Mouse (Mus musculus): ENCODE measurements around the gene Trip4. TPM values are rescaled to one million over a fixed set of nuclear protein-coding genes. Genes with fewer than 3 reads are reported as not detected.
"Not testable (repeated sequence)": the region's sequence is repeated elsewhere in the genome, so short reads cannot be mapped to it uniquely, and the experiment has no call there.

The Trip4 gene
- polyA plus RNA-seq, 1 experiment = 10.8 TPM

GRCm38 (mm10) chr9:65786885-65787787 lies 121.5 kb downstream of the Trip4 start:
- Histone ChIP-seq H3K36me3 (ENCODE audit: control insufficient read depth, insufficient read depth, low read length) (no peaks in the 10 kb centered on the region), H3K4me1 (replicated peaks; ENCODE audit: control insufficient read depth, insufficient read depth, low read length) (no peaks in the 10 kb centered on the region), H3K4me3 (ENCODE audit: control insufficient read depth, insufficient read depth, low read length) (no peak overlapping the region), H3K27ac (ENCODE audit: control insufficient read depth, insufficient read depth, low read length) (no peak overlapping the region), H3K27me3 (ENCODE audit: control insufficient read depth, insufficient read depth, low read length) (no peaks in the 10 kb centered on the region)
- 83% methylated on average over 8 of the region's 8 CpGs for WGBS
- no peak for TF ChIP-seq CTCF (IDR thresholded peaks at IDR 0.05; ENCODE audit: borderline replicate concordance, control insufficient read depth, extremely low read depth, insufficient read depth, low read length, poor library complexity)
- no peak for TF ChIP-seq POLR2A (IDR thresholded peaks at IDR 0.05; ENCODE audit: control insufficient read depth, extremely low read depth, insufficient read depth, low read length, poor library complexity)
- no peak for DNase-seq

DNA sequence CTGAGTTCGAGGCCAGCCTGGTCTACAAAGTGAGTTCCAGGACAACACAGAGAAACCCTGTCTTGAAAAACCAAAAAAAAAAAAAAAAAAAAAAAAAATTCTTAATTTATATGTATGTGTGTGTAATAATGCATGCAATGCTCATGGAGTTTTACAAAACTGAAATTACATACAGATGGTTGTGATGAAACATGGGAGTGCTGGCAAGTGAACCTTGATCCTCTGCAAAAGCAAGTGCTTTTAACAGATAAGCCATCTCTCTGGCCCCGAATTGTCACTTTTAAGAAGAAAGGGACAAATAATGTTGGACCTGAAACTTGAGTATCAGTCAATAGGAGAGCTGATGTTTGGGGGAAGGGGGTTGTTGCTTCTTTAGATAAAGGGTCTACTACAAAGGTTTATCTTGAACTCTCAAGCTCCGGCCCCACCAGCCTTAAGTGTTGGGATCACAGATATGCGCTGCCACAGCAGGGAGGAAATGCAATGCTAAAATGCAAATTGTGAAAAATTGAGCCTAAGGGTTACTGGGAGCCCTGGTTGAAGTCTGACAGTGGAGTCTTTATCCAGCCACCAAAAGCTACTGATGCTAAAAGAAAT lies 122.7 kb downstream of the Trip4 start:
- H3K36me3 ChIP-seq (ENCODE audit: control insufficient read depth, insufficient read depth, low read length) = no peaks in the 10 kb centered on the region
- H3K27ac ChIP-seq (ENCODE audit: control insufficient read depth, insufficient read depth, low read length) = no peak overlapping the region
- no peaks in the 10 kb centered on the region for H3K27me3 ChIP-seq (ENCODE audit: control insufficient read depth, insufficient read depth, low read length)
- 97% methylated on average over 4 of the region's 4 CpGs for WGBS
- H3K4me3 ChIP-seq (ENCODE audit: control insufficient read depth, insufficient read depth, low read length) = no peak overlapping the region
- no peak for TF ChIP-seq CTCF (IDR thresholded peaks at IDR 0.05; ENCODE audit: borderline replicate concordance, control insufficient read depth, extremely low read depth, insufficient read depth, low read length, poor library complexity)
- no peak for TF ChIP-seq POLR2A (IDR thresholded peaks at IDR 0.05; ENCODE audit: control insufficient read depth, extremely low read depth, insufficient read depth, low read length, poor library complexity)
- no peak for DNase-seq
- no peaks in the 10 kb centered on the region for H3K4me1 ChIP-seq (replicated peaks; ENCODE audit: control insufficient read depth, insufficient read depth, low read length)

DNA sequence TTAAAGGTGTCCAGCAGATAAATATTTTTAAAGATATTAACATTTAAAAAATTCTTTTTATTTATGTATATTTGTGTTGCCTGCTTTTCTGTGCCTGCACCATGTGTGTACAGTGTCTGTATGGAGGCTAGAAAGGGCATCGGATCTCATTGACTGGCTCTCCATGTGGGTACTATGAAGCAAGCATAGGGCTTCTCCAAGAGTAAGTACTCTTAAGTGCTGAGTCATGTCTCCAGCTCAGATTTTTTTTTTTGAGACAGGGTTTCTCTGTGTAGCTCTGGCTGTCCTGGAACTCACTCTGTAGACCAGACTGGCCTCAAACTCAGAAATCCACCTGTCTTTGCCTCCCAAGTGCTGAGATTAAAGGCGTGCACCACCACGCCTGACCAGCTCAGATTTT lies 129.0 kb downstream of the Trip4 start:
- not testable (repeated sequence) for H3K4me3 ChIP-seq (ENCODE audit: control insufficient read depth, insufficient read depth, low read length); H3K27ac ChIP-seq (ENCODE audit: control insufficient read depth, insufficient read depth, low read length); H3K4me1 ChIP-seq (replicated peaks; ENCODE audit: control insufficient read depth, insufficient read depth, low read length); H3K36me3 ChIP-seq (ENCODE audit: control insufficient read depth, insufficient read depth, low read length); H3K27me3 ChIP-seq (ENCODE audit: control insufficient read depth, insufficient read depth, low read length); DNase-seq
- 96% methylated on average over 3 of the region's 3 CpGs for WGBS

Other genes with a start within 250 kb of the Trip4 start
- 58.6 and 68.1 TPM in 2 replicates for gene Oaz2, start 240.8 kb downstream of the Trip4 start, polyA plus RNA-seq (2012; rRNA removed)
- 8.0 and 10.8 TPM in 2 replicates for gene Zfp609, start 81.2 kb downstream of the Trip4 start, polyA plus RNA-seq (2012; rRNA removed)
- 51.8 and 73.5 TPM in 2 replicates for gene Pclaf, start 18.6 kb downstream of the Trip4 start, polyA plus RNA-seq (2012; rRNA removed)
- 12.4 and 12.9 TPM in 2 replicates for gene Csnk1g1, start 130 bp upstream of the Trip4 start, polyA plus RNA-seq (2012; rRNA removed)
- 144 and 154 TPM in 2 replicates for gene Ppib, start 151.4 kb upstream of the Trip4 start, polyA plus RNA-seq (2012; rRNA removed)
- 5.8 and 9.2 TPM in 2 replicates for gene Snx22, start 160.9 kb upstream of the Trip4 start, polyA plus RNA-seq (2012; rRNA removed)
- gene Snx1, start 217.8 kb upstream of the Trip4 start, polyA plus RNA-seq (2012; rRNA removed) = 55.3 and 59.1 TPM in 2 replicates
- gene Ciao2a, start 217.8 kb upstream of the Trip4 start, polyA plus RNA-seq (2012; rRNA removed) = 16.4 and 16.9 TPM in 2 replicates
- 3.4 and 5.1 TPM in 2 replicates for gene Dapk2, start 249.4 kb upstream of the Trip4 start, polyA plus RNA-seq (2012; rRNA removed)